Mouse (Mus musculus): ENCODE data around the gene Nek1. TPM values are rescaled to one million over a fixed set of nuclear protein-coding genes. Genes with fewer than 3 reads are reported as not detected.

Gene Nek1
- polyA plus RNA-seq, 1 experiment from 2014 or later, result 24.8 TPM

DNA sequence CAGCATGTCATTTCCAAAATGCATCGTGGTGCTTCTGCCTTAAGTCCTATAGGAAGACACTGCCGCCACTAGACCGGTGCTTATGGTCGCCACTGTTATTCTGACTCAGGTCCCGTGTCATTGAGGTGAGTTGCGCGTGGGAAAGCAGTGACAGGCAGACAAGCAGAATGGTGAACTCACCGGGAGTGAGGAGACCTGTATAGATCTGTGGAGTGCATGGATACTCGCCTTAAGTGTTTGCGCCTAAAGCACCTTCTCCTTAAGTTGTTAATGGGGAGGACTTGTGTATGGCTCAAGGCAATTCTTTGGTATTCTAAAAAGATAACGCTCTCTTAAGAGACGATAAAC is 618 bp downstream of the Nek1 start:
- peak overlapping the region; percentile 81 for H3K9ac ChIP-seq
- no peak; the same call in 1 of the 2 replicates for ATAC-seq (ENCODE audit: low FRiP score, low read depth)
- peaks cover 9% of the 10 kb centered on the region; the same call in 1 of the 2 replicates for H3K36me3 ChIP-seq

DNA sequence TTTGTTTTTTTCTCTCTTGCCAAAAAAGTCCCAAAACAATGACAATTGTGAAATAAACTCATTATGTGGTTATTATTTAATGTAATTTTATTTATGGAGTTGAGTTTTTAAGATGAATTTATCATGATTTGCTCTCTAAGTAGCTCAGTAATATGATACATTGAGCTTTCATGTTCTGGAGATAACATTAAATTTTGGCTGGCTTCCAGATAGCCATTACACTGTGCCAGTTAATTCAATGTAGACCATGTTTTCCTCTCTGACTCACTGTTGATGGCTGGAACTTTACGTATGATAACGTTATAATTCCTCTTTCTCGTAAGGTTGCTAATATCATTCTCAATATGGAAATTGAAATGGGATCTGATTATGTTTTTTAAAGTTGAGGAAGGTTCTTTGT is 3.5 kb downstream of the Nek1 start:
- Histone ChIP-seq H3K27ac (no peak overlapping the region), H3K9me3 (peaks cover 7% of the 10 kb centered on the region; the same call in 1 of the 2 replicates), H3K36me3 (peaks cover 9% of the 10 kb centered on the region; the same call in 1 of the 2 replicates), H3K27me3 (no peaks in the 10 kb centered on the region), H3K4me3 (no peak overlapping the region), H3K4me1 (peaks cover 14% of the 10 kb centered on the region), H3K9ac (no peak overlapping the region), H3K4me2 (replicated peaks) (no peak overlapping the region)
- ATAC-seq (ENCODE audit: low FRiP score, low read depth), result no peak
- WGBS, result 90% methylated on average over 3 of the region's 3 CpGs

More for the DNA sequence above, 618 bp downstream of the Nek1 start:
- peaks cover 7% of the 10 kb centered on the region; the same call in 1 of the 2 replicates for H3K9me3 ChIP-seq
- 5% methylated on average over 12 of the region's 12 CpGs for WGBS
- peak overlapping the region; percentile 88 for H3K4me2 ChIP-seq (replicated peaks)
- peaks cover 14% of the 10 kb centered on the region for H3K4me1 ChIP-seq
- peak overlapping the region; percentile 83 for H3K27ac ChIP-seq
- H3K27me3 ChIP-seq, result no peaks in the 10 kb centered on the region
- peak overlapping the region; percentile 84 for H3K4me3 ChIP-seq

DNA sequence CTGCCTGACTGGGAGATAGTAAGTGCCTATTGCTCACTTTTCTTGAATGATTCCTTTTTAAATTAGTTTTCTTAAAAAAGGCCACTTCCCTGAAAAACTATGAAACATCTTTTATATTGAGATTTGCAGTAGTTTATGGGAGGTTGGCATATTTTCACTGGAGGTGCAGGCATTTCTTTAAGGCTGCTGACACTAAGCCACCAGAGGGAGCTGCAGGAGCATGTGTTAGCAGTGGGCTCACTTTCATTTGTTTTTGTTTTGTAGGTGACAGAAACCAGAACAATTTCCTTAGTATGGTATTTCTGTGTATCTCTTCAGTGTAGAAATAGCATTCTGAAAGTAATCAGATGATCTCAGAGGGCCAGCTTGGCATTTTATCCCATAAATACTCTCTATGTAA is 49.0 kb downstream of the Nek1 start:
- no peak overlapping the region for H3K27ac ChIP-seq
- peaks cover 8% of the 10 kb centered on the region for H3K36me3 ChIP-seq
- H3K4me2 ChIP-seq (replicated peaks), result no peak overlapping the region
- H3K9me3 ChIP-seq, result no peaks in the 10 kb centered on the region
- H3K9ac ChIP-seq, result no peak overlapping the region
- no peak overlapping the region for H3K4me3 ChIP-seq
- no peaks in the 10 kb centered on the region for H3K4me1 ChIP-seq
- H3K27me3 ChIP-seq, result no peaks in the 10 kb centered on the region
- no peak for ATAC-seq (ENCODE audit: low FRiP score, low read depth)

DNA sequence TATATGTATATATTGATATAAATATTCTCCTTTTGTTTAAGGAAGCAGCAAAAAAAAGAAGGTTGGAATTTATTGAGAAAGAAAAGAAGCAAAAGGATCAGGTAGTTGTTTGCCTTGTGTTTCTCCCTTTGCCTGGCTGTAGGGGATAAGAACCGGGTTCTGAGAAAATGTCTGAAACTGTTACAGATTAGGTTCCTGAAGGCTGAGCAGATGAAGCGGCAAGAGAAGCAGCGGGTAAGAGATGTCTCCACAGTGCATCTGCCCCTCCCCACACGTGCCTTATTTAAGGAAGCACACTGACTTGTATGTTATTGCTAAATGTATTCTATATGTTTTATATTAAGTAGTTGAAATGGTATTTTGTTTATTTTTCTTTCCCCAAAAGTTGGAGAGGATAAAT is 50.9 kb downstream of the Nek1 start:
- Histone ChIP-seq H3K4me1 (no peaks in the 10 kb centered on the region), H3K27me3 (no peaks in the 10 kb centered on the region), H3K4me3 (no peak overlapping the region), H3K9ac (no peak overlapping the region), H3K27ac (no peak overlapping the region), H3K36me3 (no peaks in the 10 kb centered on the region; the same call in 1 of the 2 replicates), H3K4me2 (replicated peaks) (no peak overlapping the region), H3K9me3 (no peaks in the 10 kb centered on the region)
- no peak for ATAC-seq (ENCODE audit: low FRiP score, low read depth)
- 87% methylated on average over 4 of the region's 4 CpGs for WGBS

DNA sequence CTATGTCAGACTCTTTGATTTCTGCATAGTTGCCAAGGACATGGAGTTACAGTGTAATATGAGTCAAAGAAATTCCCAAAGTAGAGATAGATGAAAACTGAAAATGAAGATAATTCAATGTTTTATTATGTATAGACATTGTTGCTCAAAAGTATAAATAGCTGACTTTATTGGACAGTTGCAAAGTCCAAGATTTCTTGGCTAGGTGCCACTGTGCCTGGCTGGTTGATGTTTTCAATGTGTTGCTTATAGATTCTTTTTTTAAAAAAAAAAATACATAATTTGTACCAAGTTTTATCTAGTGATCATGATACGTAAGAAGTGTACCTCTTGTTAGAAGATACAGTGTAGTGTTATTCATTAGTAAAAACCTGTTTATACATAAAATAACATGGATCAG is 53.8 kb downstream of the Nek1 start:
- H3K4me1 ChIP-seq, result no peaks in the 10 kb centered on the region
- H3K36me3 ChIP-seq, result peaks cover 10% of the 10 kb centered on the region
- H3K4me2 ChIP-seq (replicated peaks), result no peak overlapping the region
- no peaks in the 10 kb centered on the region for H3K27me3 ChIP-seq
- no peak overlapping the region for H3K27ac ChIP-seq
- no peak overlapping the region for H3K4me3 ChIP-seq
- 81% methylated on average over 1 of the region's 1 CpGs for WGBS
- no peaks in the 10 kb centered on the region for H3K9me3 ChIP-seq
- ATAC-seq (ENCODE audit: low FRiP score, low read depth), result no peak
- no peak overlapping the region for H3K9ac ChIP-seq

DNA sequence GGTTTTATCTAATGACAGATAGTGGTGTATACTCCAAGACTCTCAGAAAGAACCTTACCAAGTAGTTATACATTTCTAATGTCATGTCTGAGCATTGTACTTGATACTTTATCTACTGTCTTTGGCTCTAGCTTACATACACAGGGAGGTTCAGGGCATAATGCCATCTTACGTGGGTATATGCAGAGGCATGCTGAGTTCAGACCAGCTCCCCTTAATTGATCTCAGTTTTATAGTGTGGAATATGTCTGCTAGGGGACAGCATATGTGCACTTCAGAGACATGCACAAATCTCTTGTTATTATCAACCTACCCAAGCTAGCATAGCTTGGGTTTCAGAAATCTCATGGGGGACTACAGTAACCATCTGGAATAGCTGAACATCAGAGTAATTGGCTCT is 60.0 kb downstream of the Nek1 start:
- no peak overlapping the region for H3K4me3 ChIP-seq
- H3K4me2 ChIP-seq (replicated peaks), result no peak overlapping the region
- ATAC-seq (ENCODE audit: low FRiP score, low read depth), result no peak
- peaks cover 17% of the 10 kb centered on the region for H3K36me3 ChIP-seq
- H3K9ac ChIP-seq, result no peak overlapping the region
- no peaks in the 10 kb centered on the region for H3K9me3 ChIP-seq
- WGBS, result 63% methylated on average over 1 of the region's 1 CpGs
- H3K4me1 ChIP-seq, result peaks cover 7% of the 10 kb centered on the region; the same call in 1 of the 2 replicates
- no peak overlapping the region for H3K27ac ChIP-seq
- H3K27me3 ChIP-seq, result no peaks in the 10 kb centered on the region

DNA sequence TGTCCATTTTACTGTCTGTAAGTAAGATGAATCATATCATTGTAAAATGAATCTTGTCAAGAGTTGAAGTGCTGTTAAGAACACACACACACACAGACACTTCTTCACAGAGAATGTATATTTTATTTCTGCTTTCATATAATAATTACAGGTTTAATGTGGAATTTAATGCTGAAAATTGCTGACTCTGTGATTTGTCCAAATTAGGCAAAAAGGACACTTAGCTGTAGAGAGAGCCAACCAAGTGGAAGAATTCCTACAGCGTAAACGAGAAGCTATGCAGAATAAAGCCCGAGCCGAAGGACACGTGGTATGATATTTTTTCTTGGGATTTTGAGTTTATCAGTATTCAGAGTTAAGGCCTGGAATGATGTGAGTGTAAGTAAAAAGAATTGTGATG is 61.3 kb downstream of the Nek1 start:
- Histone ChIP-seq H3K9me3 (no peaks in the 10 kb centered on the region), H3K36me3 (peaks cover 17% of the 10 kb centered on the region), H3K4me1 (peaks cover 7% of the 10 kb centered on the region; the same call in 1 of the 2 replicates), H3K4me3 (no peak overlapping the region), H3K9ac (no peak overlapping the region), H3K27me3 (no peaks in the 10 kb centered on the region), H3K4me2 (replicated peaks) (no peak overlapping the region), H3K27ac (no peak overlapping the region)
- WGBS, result 95% methylated on average over 5 of the region's 5 CpGs
- no peak for ATAC-seq (ENCODE audit: low FRiP score, low read depth)

DNA sequence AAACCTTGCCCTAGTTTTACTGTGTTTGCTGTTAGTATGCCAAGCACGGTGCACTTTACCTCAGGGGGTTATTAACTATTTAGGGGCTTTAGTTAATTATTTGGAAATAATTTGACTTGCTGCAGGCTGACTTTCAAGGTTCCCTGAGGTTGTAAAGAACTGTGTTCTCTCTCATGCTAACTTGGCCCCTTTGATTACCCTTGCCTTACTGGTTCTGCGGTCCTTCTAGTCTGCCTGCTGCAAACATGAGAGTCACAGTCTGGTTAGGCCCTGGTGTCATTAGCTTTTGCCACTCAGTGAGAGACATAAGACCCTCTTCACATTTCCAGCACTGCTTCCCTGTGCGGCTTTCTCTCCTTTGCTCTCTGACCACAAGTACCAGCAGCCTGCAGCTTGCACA is 64.0 kb downstream of the Nek1 start:
- Histone ChIP-seq H3K9ac (no peak overlapping the region), H3K36me3 (peaks cover 6% of the 10 kb centered on the region), H3K9me3 (no peaks in the 10 kb centered on the region), H3K4me3 (no peak overlapping the region), H3K4me2 (replicated peaks) (no peak overlapping the region), H3K27ac (0 out of 2 replicates have a peak overlapping the region, but pooled peaks have one; percentile 22), H3K4me1 (peaks cover 7% of the 10 kb centered on the region; the same call in 1 of the 2 replicates), H3K27me3 (no peaks in the 10 kb centered on the region)
- WGBS, result 40% methylated on average over 3 of the region's 3 CpGs
- ATAC-seq (ENCODE audit: low FRiP score, low read depth), result no peak

DNA sequence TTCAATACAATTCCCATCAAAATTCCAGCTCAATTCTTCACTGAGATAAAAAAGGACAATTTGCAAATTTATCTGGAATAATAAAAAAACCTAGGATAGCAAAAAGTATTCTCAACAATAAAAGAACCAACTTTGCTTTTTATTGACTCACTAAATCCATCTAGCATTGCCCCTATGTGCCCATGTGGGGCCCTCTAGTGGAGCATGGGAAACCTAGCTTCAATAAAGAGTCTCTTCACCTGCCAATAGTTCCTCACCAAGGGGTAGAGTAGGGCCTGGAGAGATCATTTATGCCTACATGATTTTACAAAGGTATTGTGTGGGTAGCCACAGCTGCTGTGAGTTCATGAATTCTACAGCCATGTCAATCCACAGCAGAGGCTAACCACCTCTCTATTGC is 66.1 kb downstream of the Nek1 start:
- H3K4me2 ChIP-seq (replicated peaks), result no peak overlapping the region
- no peak overlapping the region for H3K27ac ChIP-seq
- H3K9me3 ChIP-seq, result no peaks in the 10 kb centered on the region
- H3K9ac ChIP-seq, result no peak overlapping the region
- ATAC-seq (ENCODE audit: low FRiP score, low read depth), result no peak
- no peaks in the 10 kb centered on the region for H3K27me3 ChIP-seq
- no peak overlapping the region for H3K4me3 ChIP-seq
- peaks cover 5% of the 10 kb centered on the region; the same call in 1 of the 2 replicates for H3K36me3 ChIP-seq
- H3K4me1 ChIP-seq, result peaks cover 5% of the 10 kb centered on the region; the same call in 1 of the 2 replicates

DNA sequence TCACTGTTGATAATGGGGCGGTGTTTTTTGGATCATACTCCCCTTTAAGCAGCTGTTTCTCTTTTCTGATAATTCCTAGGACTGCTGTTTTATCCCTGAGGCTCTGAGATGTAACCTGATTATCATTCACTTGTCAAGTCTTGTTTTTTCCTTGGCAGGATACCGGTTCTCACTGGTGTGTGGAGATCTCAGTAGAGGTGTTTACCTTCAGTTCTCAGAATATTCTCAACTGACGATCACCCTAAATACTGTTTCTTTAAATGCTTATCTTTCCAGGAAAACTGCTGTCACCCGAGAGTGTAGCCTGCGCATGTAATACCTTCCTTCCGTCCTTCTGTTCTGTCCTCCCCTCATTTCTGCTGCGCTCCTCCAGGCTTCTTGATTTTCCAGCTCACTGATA is 67.4 kb downstream of the Nek1 start:
- WGBS, result 86% methylated on average over 7 of the region's 7 CpGs

DNA sequence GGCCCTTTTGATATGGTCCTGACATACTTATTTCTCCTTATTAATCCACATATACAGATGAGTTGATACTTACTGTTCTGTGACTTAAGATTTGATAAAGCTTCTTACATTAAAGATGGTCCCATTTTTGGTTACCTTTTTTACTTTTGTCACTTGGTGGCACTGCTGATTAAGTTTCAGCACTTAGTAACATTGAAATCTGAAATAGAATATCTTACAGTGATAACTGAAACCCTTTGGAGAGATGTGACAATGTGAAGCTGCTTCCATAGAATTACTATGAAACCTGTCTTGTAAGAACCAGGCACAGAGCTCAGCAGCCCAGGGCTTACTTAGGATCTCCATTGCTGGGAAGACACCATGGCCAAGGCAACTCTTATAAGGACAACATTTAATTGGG is 82.1 kb downstream of the Nek1 start:
- no peaks in the 10 kb centered on the region for H3K4me1 ChIP-seq
- no peaks in the 10 kb centered on the region for H3K27me3 ChIP-seq
- no peak overlapping the region for H3K4me3 ChIP-seq
- no peak for ATAC-seq (ENCODE audit: low FRiP score, low read depth)
- no peak overlapping the region for H3K27ac ChIP-seq
- H3K4me2 ChIP-seq (replicated peaks), result no peak overlapping the region
- no peak overlapping the region for H3K9ac ChIP-seq
- peaks cover 43% of the 10 kb centered on the region for H3K36me3 ChIP-seq
- H3K9me3 ChIP-seq, result no peaks in the 10 kb centered on the region

More for the DNA sequence above, 67.4 kb downstream of the Nek1 start:
- Histone ChIP-seq H3K36me3 (peaks cover 5% of the 10 kb centered on the region; the same call in 1 of the 2 replicates), H3K27ac (no peak overlapping the region), H3K4me3 (no peak overlapping the region), H3K9me3 (no peaks in the 10 kb centered on the region), H3K27me3 (no peaks in the 10 kb centered on the region), H3K4me2 (replicated peaks) (no peak overlapping the region), H3K4me1 (peaks cover 5% of the 10 kb centered on the region; the same call in 1 of the 2 replicates), H3K9ac (no peak overlapping the region)
- no peak for ATAC-seq (ENCODE audit: low FRiP score, low read depth)

DNA sequence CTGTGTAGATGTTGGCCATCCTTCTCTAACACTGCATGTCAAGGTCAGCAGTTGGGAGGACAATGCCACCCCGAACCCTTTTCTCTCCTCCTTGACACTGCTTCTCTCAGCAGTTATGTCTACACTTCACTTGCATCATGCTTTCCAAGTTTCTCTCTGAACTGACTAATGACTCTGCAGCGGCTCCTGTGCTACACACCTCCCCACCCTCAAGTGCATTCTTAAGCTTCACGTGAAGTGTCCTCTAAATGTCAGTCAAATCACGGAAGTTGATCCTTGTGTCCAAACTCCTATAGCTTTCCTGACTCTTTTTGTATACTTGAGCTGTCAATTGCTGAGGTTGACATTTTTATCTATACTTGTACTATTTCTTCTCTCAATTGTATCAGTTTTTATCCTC is 117.5 kb downstream of the Nek1 start:
- H3K36me3 ChIP-seq, result peaks cover 24% of the 10 kb centered on the region
- H3K4me2 ChIP-seq (replicated peaks), result no peak overlapping the region
- H3K27ac ChIP-seq, result no peak overlapping the region
- WGBS, result 96% methylated on average over 4 of the region's 4 CpGs
- no peaks in the 10 kb centered on the region for H3K27me3 ChIP-seq
- no peaks in the 10 kb centered on the region for H3K4me1 ChIP-seq
- H3K4me3 ChIP-seq, result no peak overlapping the region
- no peak for ATAC-seq (ENCODE audit: low FRiP score, low read depth)
- no peak overlapping the region for H3K9ac ChIP-seq
- H3K9me3 ChIP-seq, result no peaks in the 10 kb centered on the region

DNA sequence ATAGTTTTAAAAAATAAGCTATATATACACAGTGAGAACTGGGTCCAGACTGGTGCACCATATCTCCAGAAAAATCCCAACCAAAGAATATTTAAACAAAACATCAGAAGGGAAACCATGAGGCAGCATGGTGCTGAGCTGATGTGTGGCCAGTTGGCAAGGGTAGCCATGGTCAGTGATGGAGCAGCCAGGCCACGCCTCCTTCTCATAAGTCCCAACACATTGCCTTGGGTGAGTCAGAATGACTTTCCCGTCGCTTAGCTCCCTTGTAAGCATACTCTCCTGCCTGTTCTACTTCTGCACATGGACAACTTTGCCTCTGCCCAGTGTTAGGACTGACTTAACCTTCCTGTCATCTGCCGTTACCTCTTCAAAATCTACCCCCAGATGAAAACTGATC is 118.9 kb downstream of the Nek1 start:
- 95% methylated on average over 4 of the region's 4 CpGs for WGBS
- Histone ChIP-seq H3K4me1 (no peaks in the 10 kb centered on the region), H3K36me3 (peaks cover 18% of the 10 kb centered on the region), H3K9ac (no peak overlapping the region), H3K4me3 (no peak overlapping the region), H3K4me2 (replicated peaks) (no peak overlapping the region), H3K27ac (no peak overlapping the region), H3K27me3 (no peaks in the 10 kb centered on the region), H3K9me3 (no peaks in the 10 kb centered on the region)
- no peak for ATAC-seq (ENCODE audit: low FRiP score, low read depth)
